ENCODE assay signal across 22 mouse cellular contexts in the genomic region with DNA sequence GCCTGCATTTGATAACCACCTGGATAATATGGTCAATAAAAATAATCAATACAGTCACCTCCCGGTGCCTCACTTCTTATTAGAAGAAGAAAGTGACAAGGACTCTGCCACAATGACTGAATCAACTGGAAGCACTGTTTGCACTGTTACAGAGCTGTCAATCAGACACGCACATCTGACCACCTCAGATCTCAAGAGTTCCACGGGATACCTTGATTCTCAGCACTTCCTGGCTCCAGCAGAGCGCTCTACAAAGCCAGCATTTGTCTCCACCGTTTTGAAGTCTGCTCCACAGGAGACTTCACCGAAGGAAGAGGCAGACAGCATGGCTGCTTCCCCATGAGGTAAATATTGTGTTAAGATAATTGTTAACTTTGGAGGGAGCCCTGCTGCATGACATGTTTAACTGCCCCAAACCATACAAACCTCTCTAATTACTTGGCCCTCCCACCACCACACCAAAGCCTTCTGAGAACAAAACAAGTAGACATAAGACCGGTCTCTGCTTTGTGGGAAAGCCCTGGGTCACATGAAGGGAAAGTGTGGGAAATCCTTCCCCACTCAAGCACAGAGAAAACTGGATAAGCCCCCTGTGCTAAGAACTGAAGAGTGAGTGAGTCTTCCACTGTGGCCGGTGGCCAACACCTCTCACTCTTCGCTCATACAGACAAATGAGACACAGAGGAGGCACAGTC.
DNase-seq lines count a peak whose midpoint lies in the region; ATAC-seq and TF ChIP-seq lines count a peak whose summit lies in the region.
"Had no signal": no experiment of that assay in that cellular context is flagged by ENCODE, and none has a peak within 500 bp of the region (broad histone marks: within the 10 kb centered on the region; RNA-seq: fewer than 3 reads in every experiment).

No protein-coding gene starts in this region.

- H3K9me3 ChIP-seq in embryonic facial prominence, embryonic 14.5 days (ENCODE audit: control insufficient read depth, low read length), result no peaks in the 10 kb centered on the region
- H3K9me3 ChIP-seq in embryonic facial prominence, embryonic 10.5 days, result no peaks in the 10 kb centered on the region
- H3K9me3 ChIP-seq in kidney, embryonic 15.5 days (replicated peaks), result no peaks in the 10 kb centered on the region
- H3K9me3 ChIP-seq in forebrain, embryonic 15.5 days, result no peaks in the 10 kb centered on the region
- no peaks in the 10 kb centered on the region for H3K9me3 ChIP-seq in midbrain, embryonic 14.5 days (ENCODE audit: control insufficient read depth, low read length)
- H3K9me3 ChIP-seq in intestine, postnatal 0 days (ENCODE audit: control insufficient read depth), result no peaks in the 10 kb centered on the region
- H3K9me3 ChIP-seq: heart, embryonic 15.5 days; hindbrain, embryonic 15.5 days; liver, embryonic 15.5 days; midbrain, embryonic 12.5 days had no signal

- no peak for TF ChIP-seq POLR2A in cerebellum, adult 2 months (IDR thresholded peaks at IDR 0.05; ENCODE audit: borderline replicate concordance, insufficient read depth, low read length)

- no peak overlapping the region for H3K9ac ChIP-seq in embryonic facial prominence, embryonic 14.5 days (ENCODE audit: low read depth, low read length)
- H3K9ac ChIP-seq in kidney, embryonic 15.5 days, result no peak overlapping the region
- H3K9ac ChIP-seq in forebrain, embryonic 15.5 days (replicated peaks), result no peak overlapping the region
- H3K9ac ChIP-seq in midbrain, embryonic 14.5 days (replicated peaks; ENCODE audit: low read length), result no peak overlapping the region
- no peak overlapping the region for H3K9ac ChIP-seq in intestine, postnatal 0 days (ENCODE audit: low read depth, low read length)
- H3K9ac ChIP-seq: heart, embryonic 15.5 days; hindbrain, embryonic 15.5 days; liver, embryonic 15.5 days; midbrain, embryonic 12.5 days had no signal

- TF ChIP-seq CTCF in cerebellum, adult 2 months (IDR thresholded peaks at IDR 0.05; ENCODE audit: borderline replicate concordance, insufficient read depth, low read depth, low read length), result no peak
- no peak for TF ChIP-seq CTCF in intestine, postnatal 0 days (IDR thresholded peaks at IDR 0.05; ENCODE audit: low read depth)

- DNase-seq in embryonic facial prominence, embryonic 14.5 days (ENCODE audit: low spot score), result peak; percentile 54
- DNase-seq in embryonic facial prominence, embryonic 10.5 days (ENCODE audit: low spot score), result no peak
- no peak for DNase-seq in kidney, adult 8-10 months
- DNase-seq in midbrain, embryonic 14.5 days, result peak; percentile 32
- DNase-seq in cerebellum, adult 2 months, result no peak
- DNase-seq: adrenal gland, adult 8-10 months; cerebellum, adult 9-10 months; gastrocnemius, postnatal 36 days; heart, adult 2 months; heart, postnatal 36 days; kidney, postnatal 36 days; liver; thymus, postnatal 14 days had no signal

- H3K4me3 ChIP-seq in embryonic facial prominence, embryonic 14.5 days (ENCODE audit: low read depth, low read length), result no peak overlapping the region
- no peak overlapping the region for H3K4me3 ChIP-seq in embryonic facial prominence, embryonic 10.5 days
- H3K4me3 ChIP-seq in kidney, embryonic 15.5 days (replicated peaks), result no peak overlapping the region
- no peak overlapping the region for H3K4me3 ChIP-seq in forebrain, embryonic 15.5 days
- no peak overlapping the region for H3K4me3 ChIP-seq in midbrain, embryonic 14.5 days (replicated peaks; ENCODE audit: low read depth, low read length)
- H3K4me3 ChIP-seq in cerebellum, adult 2 months (replicated peaks; ENCODE audit: insufficient read depth, low read depth, low read length), result no peak overlapping the region
- H3K4me3 ChIP-seq in intestine, postnatal 0 days (ENCODE audit: low read depth, low read length), result no peak overlapping the region
- H3K4me3 ChIP-seq: heart, adult 2 months; heart, embryonic 15.5 days; hindbrain, embryonic 15.5 days; liver, embryonic 15.5 days; midbrain, embryonic 12.5 days had no signal

- H3K4me1 ChIP-seq in embryonic facial prominence, embryonic 14.5 days (ENCODE audit: control insufficient read depth, insufficient read depth, low read length), result no peaks in the 10 kb centered on the region
- peaks cover 26% of the 10 kb centered on the region for H3K4me1 ChIP-seq in embryonic facial prominence, embryonic 10.5 days
- peaks cover 16% of the 10 kb centered on the region; the same call in 1 of the 2 replicates for H3K4me1 ChIP-seq in kidney, embryonic 15.5 days
- H3K4me1 ChIP-seq in forebrain, embryonic 15.5 days, result peaks cover 6% of the 10 kb centered on the region; the same call in 1 of the 2 replicates
- H3K4me1 ChIP-seq in midbrain, embryonic 14.5 days (ENCODE audit: control insufficient read depth, insufficient read depth, low read length), result no peaks in the 10 kb centered on the region
- no peaks in the 10 kb centered on the region for H3K4me1 ChIP-seq in cerebellum, adult 2 months (ENCODE audit: control insufficient read depth, insufficient read depth, low read length)
- no peaks in the 10 kb centered on the region for H3K4me1 ChIP-seq in intestine, postnatal 0 days (replicated peaks; ENCODE audit: control insufficient read depth, insufficient read depth, low read length)
- H3K4me1 ChIP-seq: heart, embryonic 15.5 days; hindbrain, embryonic 15.5 days; liver, embryonic 15.5 days had no signal

- no peak; the same call in 1 of the 2 replicates for ATAC-seq in embryonic facial prominence, embryonic 14.5 days (ENCODE audit: low read depth)
- ATAC-seq in kidney, embryonic 15.5 days (replicated peaks; ENCODE audit: low FRiP score), result peak; percentile 68
- 0 out of 2 replicates have a peak, but pooled peaks have one; percentile 23 for ATAC-seq in forebrain, embryonic 15.5 days (replicated peaks)
- ATAC-seq in midbrain, embryonic 14.5 days (ENCODE audit: low FRiP score, low TSS enrichment), result no peak
- no peak for ATAC-seq in intestine, postnatal 0 days
- ATAC-seq: activated CD4-positive, CD25-positive, alpha-beta regulatory T cell, adult 4 months; lung, postnatal 0 days had no signal

- H3K4me2 ChIP-seq in embryonic facial prominence, embryonic 14.5 days (ENCODE audit: low read depth, low read length), result no peak overlapping the region; the same call in 1 of the 2 replicates
- H3K4me2 ChIP-seq in kidney, embryonic 15.5 days, result 0 out of 2 replicates have a peak overlapping the region, but pooled peaks have one; percentile 7
- 0 out of 2 replicates have a peak overlapping the region, but pooled peaks have one; percentile 3 for H3K4me2 ChIP-seq in forebrain, embryonic 15.5 days (replicated peaks)
- H3K4me2 ChIP-seq in midbrain, embryonic 14.5 days (ENCODE audit: low read length), result no peak overlapping the region
- no peak overlapping the region for H3K4me2 ChIP-seq in intestine, postnatal 0 days (replicated peaks; ENCODE audit: low read depth)
- H3K4me2 ChIP-seq: heart, embryonic 15.5 days; hindbrain, embryonic 15.5 days; liver, embryonic 15.5 days; midbrain, embryonic 12.5 days had no signal

- no peak overlapping the region for H3K27ac ChIP-seq in embryonic facial prominence, embryonic 14.5 days (replicated peaks; ENCODE audit: low read depth, low read length)
- H3K27ac ChIP-seq in embryonic facial prominence, embryonic 10.5 days (replicated peaks), result no peak overlapping the region
- no peak overlapping the region for H3K27ac ChIP-seq in kidney, embryonic 15.5 days
- H3K27ac ChIP-seq in forebrain, embryonic 15.5 days (replicated peaks), result no peak overlapping the region
- no peak overlapping the region for H3K27ac ChIP-seq in midbrain, embryonic 14.5 days (replicated peaks; ENCODE audit: low read depth, low read length)
- no peak overlapping the region for H3K27ac ChIP-seq in cerebellum, adult 2 months (ENCODE audit: insufficient read depth, low read length)
- H3K27ac ChIP-seq in intestine, postnatal 0 days (ENCODE audit: low read depth, low read length), result no peak overlapping the region
- H3K27ac ChIP-seq: heart, adult 2 months; heart, embryonic 15.5 days; hindbrain, embryonic 15.5 days; liver, embryonic 15.5 days; midbrain, embryonic 12.5 days had no signal

- H3K36me3 ChIP-seq in embryonic facial prominence, embryonic 14.5 days (ENCODE audit: control insufficient read depth, insufficient read depth, low read length), result no peaks in the 10 kb centered on the region
- H3K36me3 ChIP-seq in embryonic facial prominence, embryonic 10.5 days (replicated peaks), result no peaks in the 10 kb centered on the region
- H3K36me3 ChIP-seq in kidney, embryonic 15.5 days, result no peaks in the 10 kb centered on the region
- H3K36me3 ChIP-seq in forebrain, embryonic 15.5 days, result no peaks in the 10 kb centered on the region
- H3K36me3 ChIP-seq in midbrain, embryonic 14.5 days (ENCODE audit: control insufficient read depth, insufficient read depth, low read length), result no peaks in the 10 kb centered on the region
- H3K36me3 ChIP-seq in intestine, postnatal 0 days (ENCODE audit: control insufficient read depth, insufficient read depth), result no peaks in the 10 kb centered on the region
- H3K36me3 ChIP-seq: heart, embryonic 15.5 days; hindbrain, embryonic 15.5 days; liver, embryonic 15.5 days; midbrain, embryonic 12.5 days had no signal

- no peaks in the 10 kb centered on the region for H3K27me3 ChIP-seq in embryonic facial prominence, embryonic 14.5 days (replicated peaks; ENCODE audit: control insufficient read depth, insufficient read depth, low read length)
- H3K27me3 ChIP-seq in embryonic facial prominence, embryonic 10.5 days (replicated peaks; ENCODE audit: low read depth, poor library complexity, severe bottlenecking), result peaks cover 11% of the 10 kb centered on the region
- peaks cover 3% of the 10 kb centered on the region; the same call in 1 of the 2 replicates for H3K27me3 ChIP-seq in kidney, embryonic 15.5 days
- no peaks in the 10 kb centered on the region for H3K27me3 ChIP-seq in forebrain, embryonic 15.5 days
- H3K27me3 ChIP-seq in midbrain, embryonic 14.5 days (ENCODE audit: control insufficient read depth, insufficient read depth, low read length), result no peaks in the 10 kb centered on the region
- no peaks in the 10 kb centered on the region for H3K27me3 ChIP-seq in cerebellum, adult 2 months (ENCODE audit: control insufficient read depth, insufficient read depth, low read length)
- no peaks in the 10 kb centered on the region for H3K27me3 ChIP-seq in intestine, postnatal 0 days (replicated peaks; ENCODE audit: control insufficient read depth, insufficient read depth, low read length)
- H3K27me3 ChIP-seq: heart, embryonic 15.5 days; hindbrain, embryonic 15.5 days; midbrain, embryonic 12.5 days had no signal

- 24% methylated on average over 9 of the region's 9 CpGs for whole genome bisulfite sequencing in embryonic facial prominence, embryonic 14.5 days
- WGBS in embryonic facial prominence, embryonic 10.5 days, result 33% methylated on average over 9 of the region's 9 CpGs
- 37% methylated on average over 9 of the region's 9 CpGs for WGBS in kidney, embryonic 15.5 days
- WGBS in forebrain, embryonic 15.5 days, result 20% methylated on average over 9 of the region's 9 CpGs
- 22% methylated on average over 9 of the region's 9 CpGs for WGBS in midbrain, embryonic 14.5 days
- 26% methylated on average over 9 of the region's 9 CpGs for WGBS in cerebellum, adult 2 months
- 29% methylated on average over 9 of the region's 9 CpGs for WGBS in intestine, postnatal 0 days

Comparison
In these comparisons a context has a peak if more than half of its experiments do, and no peak if none do; other contexts are left out.
1. DNase-seq: peak in embryonic facial prominence, embryonic 14.5 days (single experiment) and midbrain, embryonic 14.5 days (single experiment); none in embryonic facial prominence, embryonic 10.5 days (single experiment), kidney, adult 8-10 months (0 of 2) and cerebellum, adult 2 months (0 of 2).
2. ATAC-seq: peak in kidney, embryonic 15.5 days (single experiment) and forebrain, embryonic 15.5 days (single experiment); none in embryonic facial prominence, embryonic 14.5 days (single experiment), midbrain, embryonic 14.5 days (single experiment) and intestine, postnatal 0 days (single experiment).
3. H3K4me2 ChIP-seq: peak in kidney, embryonic 15.5 days (single experiment) and forebrain, embryonic 15.5 days (single experiment); none in embryonic facial prominence, embryonic 14.5 days (single experiment), midbrain, embryonic 14.5 days (single experiment) and intestine, postnatal 0 days (single experiment).